13 mouse cellular contexts compared by ENCODE assay signal in genomic region chr9:24293252-24293959, GRCm38 (mm10).
"Had no signal": no experiment of that assay in that cellular context is flagged by ENCODE, and none has a peak within 500 bp of the region (broad histone marks: within the 10 kb centered on the region; RNA-seq: fewer than 3 reads in every experiment).

No protein-coding gene starts in this region.

- DNase-seq: kidney, adult 18-20 months; kidney, postnatal 10 days; kidney, postnatal 4 days; left cerebral cortex, postnatal 4 days; lung, adult 18-20 months; right cerebral cortex, adult 18-20 months; right cerebral cortex, postnatal 25 days; thymus, postnatal 4 days had no signal

- H3K9me3 ChIP-seq: limb, embryonic 13.5 days; neural tube, embryonic 13.5 days had no signal

- H3K9ac ChIP-seq: limb, embryonic 13.5 days; liver, embryonic 14.5 days; neural tube, embryonic 13.5 days had no signal

- H3K4me3 ChIP-seq: layer of hippocampus, adult 2 months; limb, embryonic 13.5 days; myocyte; neural tube, embryonic 13.5 days had no signal

- H3K27me3 ChIP-seq: limb, embryonic 13.5 days had no signal

- H3K27ac ChIP-seq: layer of hippocampus, adult 2 months; limb, embryonic 13.5 days; liver, embryonic 14.5 days; neural tube, embryonic 13.5 days had no signal

- H3K4me1 ChIP-seq: limb, embryonic 13.5 days had no signal

- H3K36me3 ChIP-seq: limb, embryonic 13.5 days; neural tube, embryonic 13.5 days had no signal

- H3K4me2 ChIP-seq: limb, embryonic 13.5 days; neural tube, embryonic 13.5 days had no signal
